In genomic region chr12:87089701-87090100, GRCm38 (mm10) we compare ENCODE assay signal across 25 mouse cellular contexts. TPM values are rescaled to one million over a fixed set of nuclear protein-coding genes. Genes with fewer than 3 reads are reported as not detected.
DNase-seq lines count a peak whose midpoint lies in the region; ATAC-seq lines count a peak whose summit lies in the region.
"Had no signal": no experiment of that assay in that cellular context is flagged by ENCODE, and none has a peak within 500 bp of the region (broad histone marks: within the 10 kb centered on the region; RNA-seq: fewer than 3 reads in every experiment).

No protein-coding gene starts in this region.

- DNase-seq in kidney, adult 18-20 months: peak; percentile 36
- DNase-seq in kidney, adult 8-10 months: peak; percentile 55 to 61
- DNase-seq in kidney, postnatal 14 days: peak; percentile 32
- no peak for DNase-seq in gastrocnemius, postnatal 36 days
- DNase-seq in left cerebral cortex, postnatal 25 days (ENCODE audit: low spot score in 2 of 2): no peak
- DNase-seq in left cerebral cortex, postnatal 36 days (ENCODE audit: low spot score in 2 of 2): no peak
- DNase-seq: adrenal gland, adult 8-10 months; cerebellum, adult 2 months; cerebellum, postnatal 14 days; forebrain, postnatal 0 days; heart, postnatal 14 days; liver, embryonic 13.5 days; lung, embryonic 14.5 days; lung, postnatal 14 days had no signal

- H3K9me3 ChIP-seq in kidney, embryonic 15.5 days (replicated peaks): no peaks in the 10 kb centered on the region
- no peaks in the 10 kb centered on the region for H3K9me3 ChIP-seq in intestine, embryonic 15.5 days
- H3K9me3 ChIP-seq: embryonic facial prominence, embryonic 10.5 days; embryonic facial prominence, embryonic 15.5 days; forebrain, embryonic 12.5 days; G1E; liver, embryonic 13.5 days; midbrain, embryonic 10.5 days; neural tube, embryonic 13.5 days had no signal

- no peak for ATAC-seq in kidney, embryonic 15.5 days (replicated peaks; ENCODE audit: low FRiP score)
- ATAC-seq in intestine, embryonic 15.5 days: peak; percentile 89
- ATAC-seq: forebrain, postnatal 0 days; hindbrain, embryonic 16.5 days had no signal

- no peaks in the 10 kb centered on the region for H3K36me3 ChIP-seq in kidney, embryonic 15.5 days
- H3K36me3 ChIP-seq in intestine, embryonic 15.5 days: no peaks in the 10 kb centered on the region
- H3K36me3 ChIP-seq: embryonic facial prominence, embryonic 10.5 days; embryonic facial prominence, embryonic 15.5 days; forebrain, embryonic 12.5 days; G1E; liver, embryonic 13.5 days; midbrain, embryonic 10.5 days; neural tube, embryonic 13.5 days had no signal

- H3K4me3 ChIP-seq in kidney, embryonic 15.5 days (replicated peaks): no peak overlapping the region
- H3K4me3 ChIP-seq in intestine, embryonic 15.5 days (replicated peaks): no peak overlapping the region
- H3K4me3 ChIP-seq: embryonic facial prominence, embryonic 10.5 days; embryonic facial prominence, embryonic 15.5 days; forebrain, embryonic 12.5 days; layer of hippocampus, adult 2 months; liver, embryonic 13.5 days; midbrain, embryonic 10.5 days; neural tube, embryonic 13.5 days had no signal

- no peaks in the 10 kb centered on the region for H3K4me1 ChIP-seq in kidney, embryonic 15.5 days
- H3K4me1 ChIP-seq in intestine, embryonic 15.5 days (replicated peaks): 0 out of 2 replicates have a peak, but pooled peaks cover 3% of the 10 kb centered on the region
- H3K4me1 ChIP-seq: embryonic facial prominence, embryonic 10.5 days; embryonic facial prominence, embryonic 15.5 days; forebrain, embryonic 12.5 days; midbrain, embryonic 10.5 days; neural tube, embryonic 13.5 days had no signal

- no peak overlapping the region for H3K27ac ChIP-seq in kidney, embryonic 15.5 days
- peak overlapping the region; percentile 45; the same call in 1 of the 2 replicates for H3K27ac ChIP-seq in intestine, embryonic 15.5 days
- H3K27ac ChIP-seq: embryonic facial prominence, embryonic 10.5 days; embryonic facial prominence, embryonic 15.5 days; forebrain, embryonic 12.5 days; layer of hippocampus, adult 2 months; liver, embryonic 13.5 days; midbrain, embryonic 10.5 days; neural tube, embryonic 13.5 days had no signal

- H3K9ac ChIP-seq in kidney, embryonic 15.5 days: no peak overlapping the region
- H3K9ac ChIP-seq in intestine, embryonic 15.5 days: no peak overlapping the region
- H3K9ac ChIP-seq: embryonic facial prominence, embryonic 15.5 days; forebrain, embryonic 12.5 days; forebrain, postnatal 0 days; liver, embryonic 13.5 days; lung, embryonic 14.5 days; neural tube, embryonic 13.5 days had no signal

- no peaks in the 10 kb centered on the region for H3K27me3 ChIP-seq in kidney, embryonic 15.5 days
- H3K27me3 ChIP-seq in intestine, embryonic 15.5 days (replicated peaks): no peaks in the 10 kb centered on the region
- H3K27me3 ChIP-seq: embryonic facial prominence, embryonic 15.5 days; forebrain, embryonic 12.5 days; liver, embryonic 13.5 days; neural tube, embryonic 13.5 days had no signal

- intact Hi-C loops in gastrocnemius, postnatal 36 days (cut with DNase I): no loop called here
- intact Hi-C loops in left cerebral cortex, postnatal 25 days (cut with DNase I): no loop called here
- intact Hi-C loops in left cerebral cortex, postnatal 36 days (cut with DNase I): no loop called here

- 74% methylated on average over 2 of the region's 2 CpGs for WGBS in kidney, embryonic 15.5 days
- WGBS in intestine, embryonic 15.5 days: 55% methylated on average over 2 of the region's 2 CpGs

- H3K4me2 ChIP-seq in kidney, embryonic 15.5 days: no peak overlapping the region
- H3K4me2 ChIP-seq in intestine, embryonic 15.5 days (replicated peaks): peak overlapping the region; percentile 23; the same call in 1 of the 2 replicates
- H3K4me2 ChIP-seq: embryonic facial prominence, embryonic 15.5 days; forebrain, embryonic 12.5 days; liver, embryonic 13.5 days; lung, embryonic 14.5 days; neural tube, embryonic 13.5 days had no signal

RNA-seq across cellular contexts. Expression of gene Ngb, which starts 12.6 kb away (rescaled TPM):
- 0.69 and 0.74 TPM in 2 replicates for polyA plus RNA-seq in kidney, embryonic 15.5 days (2015; fragmentation: Nextera tagmentation; extraction: Ambion mirVana)
- polyA plus RNA-seq in intestine, embryonic 15.5 days (2015; fragmentation: Nextera tagmentation; extraction: Ambion mirVana): 1.1 and 1.2 TPM in 2 replicates
- not detected for total RNA-seq in gastrocnemius, postnatal 36 days (2021)
- total RNA-seq in left cerebral cortex, postnatal 25 days (2021): 1 to 10 TPM; 8.0 to 9.8 TPM
- 1 to 10 TPM; 6.6 to 7.7 TPM for total RNA-seq in left cerebral cortex, postnatal 36 days (2021)
- total RNA-seq: gastrocnemius, adult 8-10 months; heart, postnatal 14 days had no signal
- polyA plus RNA-seq: G1E had no signal

RNA-seq across cellular contexts. Expression of gene Gstz1, which starts 57.3 kb away (rescaled TPM):
- polyA plus RNA-seq in kidney, embryonic 15.5 days (2015; fragmentation: Nextera tagmentation; extraction: Ambion mirVana): 43.9 and 56.1 TPM in 2 replicates
- 44.8 and 48.5 TPM in 2 replicates for polyA plus RNA-seq in intestine, embryonic 15.5 days (2015; fragmentation: Nextera tagmentation; extraction: Ambion mirVana)
- total RNA-seq in gastrocnemius, postnatal 36 days (2021): 10 to 100 TPM; 34.9 to 36.0 TPM
- total RNA-seq in left cerebral cortex, postnatal 25 days (2021): 10 to 100 TPM; 45.5 to 48.5 TPM
- total RNA-seq in left cerebral cortex, postnatal 36 days (2021): 10 to 100 TPM; 47.8 to 49.5 TPM

RNA-seq across cellular contexts. Expression of gene Pomt2, which starts 58.1 kb away (rescaled TPM):
- 18.5 and 19.0 TPM in 2 replicates for polyA plus RNA-seq in kidney, embryonic 15.5 days (2015; fragmentation: Nextera tagmentation; extraction: Ambion mirVana)
- polyA plus RNA-seq in intestine, embryonic 15.5 days (2015; fragmentation: Nextera tagmentation; extraction: Ambion mirVana): 12.9 and 13.1 TPM in 2 replicates
- 1 to 10 TPM; 4.4 to 5.0 TPM for total RNA-seq in gastrocnemius, postnatal 36 days (2021)
- 10 to 100 TPM; 18.2 to 20.8 TPM for total RNA-seq in left cerebral cortex, postnatal 25 days (2021)
- total RNA-seq in left cerebral cortex, postnatal 36 days (2021): 10 to 100 TPM; 16.2 to 18.8 TPM

Comparison
In these comparisons a context has a peak if more than half of its experiments do, and no peak if none do; other contexts are left out.
1. DNase-seq: peak in kidney, adult 18-20 months (single experiment), kidney, adult 8-10 months (2 of 2) and kidney, postnatal 14 days (single experiment); none in gastrocnemius, postnatal 36 days (0 of 2), left cerebral cortex, postnatal 25 days (0 of 2) and left cerebral cortex, postnatal 36 days (0 of 2).
2. RNA of gene Ngb, which starts 12.6 kb away (total RNA-seq): 8.0 to 9.8 TPM in left cerebral cortex, postnatal 25 days and 6.6 to 7.7 TPM in left cerebral cortex, postnatal 36 days; not detected in gastrocnemius, postnatal 36 days; every median in the first group is over 4 times any median in the second.